Mouse (Mus musculus) kidney, adult 11 months (tissue): ENCODE measurements around the gene Lats1.
"Not testable (repeated sequence)": the region's sequence is repeated elsewhere in the genome, so short reads cannot be mapped to it uniquely, and the experiment has no call there.

Experiments used
- DNase-seq: peaks from one replicate; pipeline ENCODE4 v3.0.0; 2022

Gene Lats1

GRCm38 (mm10) chr10:7727011-7727410 is 46.0 kb downstream of the Lats1 start:
- no peak for DNase-seq

GRCm38 (mm10) chr10:7731582-7731981 is 50.6 kb downstream of the Lats1 start:
- DNase-seq: no peak

- DNase-seq: no peak
Measured at GRCm38 (mm10) chr10:7737122-7737521, 56.1 kb downstream of the Lats1 start.

- DNase-seq: no peak
Measured at GRCm38 (mm10) chr10:7737914-7738313, 56.9 kb downstream of the Lats1 start.

- not testable (repeated sequence) for DNase-seq
Measured at GRCm38 (mm10) chr10:7745528-7745927, 64.5 kb downstream of the Lats1 start.

GRCm38 (mm10) chr10:7748752-7749151 is 67.7 kb downstream of the Lats1 start:
- no peak for DNase-seq

GRCm38 (mm10) chr10:7757544-7757943 is 76.5 kb downstream of the Lats1 start:
- DNase-seq: no peak
